ENCODE assay signal across 25 mouse cellular contexts in the genomic region with DNA sequence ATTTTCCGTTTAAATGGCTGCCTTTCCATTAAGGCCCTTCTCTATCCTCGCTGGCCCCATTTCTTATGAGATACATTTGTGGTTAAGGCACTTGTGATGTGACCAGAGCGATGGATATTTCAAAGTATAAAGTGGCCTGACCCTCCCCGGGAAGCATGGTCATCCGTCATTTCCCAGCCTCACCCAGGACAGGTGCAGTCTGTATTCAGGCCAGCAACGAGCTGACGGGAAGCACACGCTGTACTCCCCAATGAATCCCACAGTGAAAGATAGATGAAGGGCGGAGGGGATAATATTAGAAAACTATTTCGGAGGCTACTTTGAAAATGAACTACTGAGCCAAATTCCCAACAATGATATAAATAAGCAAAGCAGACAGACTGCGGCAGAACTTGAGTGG. TPM values are rescaled to one million over a fixed set of nuclear protein-coding genes. Genes with fewer than 3 reads are reported as not detected.
DNase-seq lines count a peak whose midpoint lies in the region; ATAC-seq lines count a peak whose summit lies in the region.
"Had no signal": no experiment of that assay in that cellular context is flagged by ENCODE, and none has a peak within 500 bp of the region (broad histone marks: within the 10 kb centered on the region; RNA-seq: fewer than 3 reads in every experiment).

No protein-coding gene starts in this region.

- H3K9ac ChIP-seq in liver, embryonic 11.5 days (ENCODE audit: low read depth, low read length): no peak overlapping the region
- H3K9ac ChIP-seq: forebrain, postnatal 0 days; heart, embryonic 15.5 days; hindbrain, embryonic 12.5 days; limb, embryonic 13.5 days; liver, embryonic 14.5 days; lung, embryonic 14.5 days; neural tube, embryonic 15.5 days had no signal

- ATAC-seq in liver, embryonic 11.5 days (replicated peaks; ENCODE audit: low FRiP score): no peak
- ATAC-seq: forebrain, postnatal 0 days; midbrain, embryonic 16.5 days had no signal

- H3K9me3 ChIP-seq in liver, embryonic 11.5 days (ENCODE audit: control insufficient read depth, low read length): 0 out of 2 replicates have a peak, but pooled peaks cover 2% of the 10 kb centered on the region
- H3K9me3 ChIP-seq: heart, embryonic 15.5 days; hindbrain, embryonic 12.5 days; limb, embryonic 13.5 days; neural tube, embryonic 15.5 days had no signal

- intact Hi-C loops in heart, postnatal 25 days (cut with DNase I): no loop called here
- intact Hi-C loops in gastrocnemius, postnatal 14 days (cut with DNase I; ENCODE audit: low total_unique reads): no loop called here

- H3K4me1 ChIP-seq in liver, embryonic 11.5 days (replicated peaks; ENCODE audit: control insufficient read depth, insufficient read depth, low read length): no peaks in the 10 kb centered on the region
- H3K4me1 ChIP-seq: heart, embryonic 15.5 days; hindbrain, embryonic 12.5 days; limb, embryonic 13.5 days; neural tube, embryonic 15.5 days had no signal

- no peak overlapping the region for H3K4me2 ChIP-seq in liver, embryonic 11.5 days
- H3K4me2 ChIP-seq: heart, embryonic 15.5 days; hindbrain, embryonic 12.5 days; limb, embryonic 13.5 days; lung, embryonic 14.5 days; neural tube, embryonic 15.5 days had no signal

- H3K36me3 ChIP-seq in liver, embryonic 11.5 days (ENCODE audit: control insufficient read depth, insufficient read depth, low read length): no peaks in the 10 kb centered on the region
- H3K36me3 ChIP-seq: heart, embryonic 15.5 days; hindbrain, embryonic 12.5 days; limb, embryonic 13.5 days; neural tube, embryonic 15.5 days had no signal

- no peaks in the 10 kb centered on the region for H3K27me3 ChIP-seq in liver, embryonic 11.5 days (replicated peaks; ENCODE audit: control insufficient read depth, insufficient read depth, low read length)
- H3K27me3 ChIP-seq: heart, embryonic 15.5 days; hindbrain, embryonic 12.5 days; limb, embryonic 13.5 days; neural tube, embryonic 15.5 days had no signal

- no peak overlapping the region for H3K4me3 ChIP-seq in liver, embryonic 11.5 days (ENCODE audit: low read depth, low read length)
- H3K4me3 ChIP-seq: heart, embryonic 15.5 days; hindbrain, embryonic 12.5 days; limb, embryonic 13.5 days; neural tube, embryonic 15.5 days had no signal

- WGBS in liver, embryonic 11.5 days: 77% methylated on average over 11 of the region's 11 CpGs

- DNase-seq in heart, adult 18-20 months: peak; percentile 53 to 71
- no peak for DNase-seq in heart, postnatal 25 days (ENCODE audit: low spot score)
- peak; percentile 33 for DNase-seq in gastrocnemius, postnatal 14 days
- peak; percentile 40 to 48 for DNase-seq in heart, adult 9 months (ENCODE audit: low spot score in 2 of 2)
- DNase-seq in mesoderm, embryonic 11.5 days (ENCODE audit: low read depth, low spot score): peak; percentile 48
- DNase-seq in liver, embryonic 11.5 days (ENCODE audit: low spot score): no peak
- DNase-seq in adrenal gland, postnatal 25 days: no peak
- DNase-seq: adrenal gland, adult 2 months; cerebellum, adult 18-20 months; cerebellum, postnatal 25 days; forebrain, postnatal 0 days; kidney, adult 11 months; kidney, postnatal 4 days; lung, embryonic 14.5 days; right cerebral cortex, adult 18-20 months; thymus, adult 2 months had no signal

- H3K27ac ChIP-seq in liver, embryonic 11.5 days (ENCODE audit: low read depth, low read length): no peak overlapping the region
- H3K27ac ChIP-seq: heart, embryonic 15.5 days; hindbrain, embryonic 12.5 days; limb, embryonic 13.5 days; liver, embryonic 14.5 days; neural tube, embryonic 15.5 days; stomach, postnatal 0 days had no signal

RNA-seq across cellular contexts. Expression of a gene that starts 44.2 kb away (rescaled TPM):
- total RNA-seq in heart, adult 18-20 months (2021): 1 to 10 TPM; 3.2 to 4.0 TPM
- total RNA-seq in heart, postnatal 25 days (2021): 1 to 10 TPM; 3.4 to 3.6 TPM
- total RNA-seq in gastrocnemius, postnatal 14 days (2021): 10 to 100 TPM in 1 of 2 experiments, 1 to 10 TPM in 1; 9.1 to 11.1 TPM
- 0.17 and 0.34 TPM in 2 replicates for polyA plus RNA-seq in liver, embryonic 11.5 days (2014; fragmentation: Nextera tagmentation; extraction: Ambion mirVana)
- 3.7 and 4.1 TPM in 2 replicates for total RNA-seq in adrenal gland, postnatal 25 days (2021)
- total RNA-seq: megakaryocyte-erythroid progenitor cell, adult 5-6 weeks; MEL had no signal

Comparison
In these comparisons a context has a peak if more than half of its experiments do, and no peak if none do; other contexts are left out.
1. DNase-seq: peak in heart, adult 18-20 months (2 of 2), gastrocnemius, postnatal 14 days (single experiment), heart, adult 9 months (2 of 2) and mesoderm, embryonic 11.5 days (single experiment); none in heart, postnatal 25 days (single experiment), liver, embryonic 11.5 days (single experiment) and adrenal gland, postnatal 25 days (single experiment).